Mouse (Mus musculus) left cerebral cortex, adult 9 months (tissue): ENCODE results near the gene Padi2.

Experiments used
- DNase-seq, 2 experiments: peaks; one replicate each; pipeline ENCODE4 v3.0.0; 2022; ENCODE audit warnings: low spot score in 2 of 2

Gene Padi2

GRCm38 (mm10) chr4:140986711-140987395 is 80.7 kb downstream of the Padi2 start, which contains the start of gene Atp13a2:
TSS of gene Atp13a2 (plus strand) at chr4:140986873.
- DNase-seq, result peak; percentile 81 to 92

GRCm38 (mm10) chr4:140987476-140987875 is 81.3 kb downstream of the Padi2 start:
- no peak for DNase-seq

- no peak for DNase-seq
Observed at GRCm38 (mm10) chr4:140988706-140989290, 82.7 kb downstream of the Padi2 start.

- no peak for DNase-seq
Observed at GRCm38 (mm10) chr4:140989447-140989846, 83.3 kb downstream of the Padi2 start.

GRCm38 (mm10) chr4:140992215-140992614 is 86.1 kb downstream of the Padi2 start:
- DNase-seq, result no peak

GRCm38 (mm10) chr4:140993846-140994245 is 87.7 kb downstream of the Padi2 start:
- DNase-seq, result no peak

- DNase-seq, result no peak
Observed at GRCm38 (mm10) chr4:140995811-140996210, 89.7 kb downstream of the Padi2 start.

- no peak for DNase-seq
Observed at GRCm38 (mm10) chr4:140996812-140997211, 90.7 kb downstream of the Padi2 start.
